Comparison of ENCODE assay signal across 26 mouse cellular contexts in the genomic region with DNA sequence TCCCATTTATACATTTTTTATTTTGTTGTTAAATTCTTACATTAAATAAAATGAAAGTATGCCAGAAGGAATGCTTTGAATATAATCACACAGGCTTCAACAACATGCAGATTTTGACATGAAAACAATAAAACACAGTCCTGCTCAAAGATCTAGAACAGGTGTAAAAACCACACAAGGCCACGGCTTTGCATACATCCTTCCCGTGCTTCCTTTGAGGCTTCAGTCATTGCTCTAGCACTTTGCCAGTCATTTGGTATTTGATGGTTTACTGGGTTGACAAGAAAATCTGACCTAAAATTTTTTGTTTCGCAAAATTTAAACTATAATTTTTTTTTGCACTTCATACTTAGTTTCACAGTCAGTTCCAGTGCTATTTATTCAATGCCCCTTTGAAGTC. TPM values are rescaled to one million over a fixed set of nuclear protein-coding genes. Genes with fewer than 3 reads are reported as not detected.
DNase-seq lines count a peak whose midpoint lies in the region; ATAC-seq and TF ChIP-seq lines count a peak whose summit lies in the region.
"Had no signal": no experiment of that assay in that cellular context is flagged by ENCODE, and none has a peak within 500 bp of the region (broad histone marks: within the 10 kb centered on the region; RNA-seq: fewer than 3 reads in every experiment).

No protein-coding gene starts in this region.

- intact Hi-C loops in heart, postnatal 14 days (cut with DNase I): no loop called here

- no peaks in the 10 kb centered on the region for H3K4me1 ChIP-seq in lung, adult 2 months (ENCODE audit: control insufficient read depth, insufficient read depth, low read length)
- H3K4me1 ChIP-seq: embryonic facial prominence, embryonic 15.5 days; heart, embryonic 12.5 days; liver, embryonic 15.5 days; midbrain, embryonic 12.5 days; stomach, embryonic 15.5 days had no signal

- WGBS in lung, adult 2 months: 77% methylated on average over 3 of the region's 3 CpGs

- TF ChIP-seq POLR2A in lung, adult 2 months (IDR thresholded peaks at IDR 0.05; ENCODE audit: borderline replicate concordance, extremely low read depth, low read depth, low read length): no peak

- TF ChIP-seq CTCF in lung, adult 2 months (IDR thresholded peaks at IDR 0.05; ENCODE audit: insufficient read depth, low read length): no peak

- ATAC-seq in inflammation-experienced regulatory T-cells, adult 6 months: peak; percentile 77
- no peak for ATAC-seq in megakaryocyte progenitor cell, adult 5-6 weeks (replicated peaks; ENCODE audit: poor library complexity)
- ATAC-seq: forebrain, embryonic 16.5 days; hindbrain, postnatal 0 days had no signal

- DNase-seq in spleen, postnatal 36 days (ENCODE audit: low spot score in 2 of 2): peak; percentile 17 to 24
- no peak for DNase-seq in spleen, postnatal 14 days (ENCODE audit: low spot score in 2 of 2)
- peak; percentile 25 to 31 for DNase-seq in thymus, postnatal 10 days (ENCODE audit: low spot score in 2 of 2)
- no peak for DNase-seq in lung, adult 2 months
- DNase-seq in heart, postnatal 14 days: no peak
- DNase-seq in cerebellum, postnatal 36 days: no peak
- DNase-seq: adrenal gland, postnatal 25 days; cerebellum, adult 9-10 months; gastrocnemius, postnatal 14 days; heart, adult 11 months; heart, postnatal 10 days; kidney, adult 11 months; kidney, postnatal 4 days; liver; right cerebral cortex, postnatal 14 days; spleen, adult 18-20 months had no signal

- H3K4me3 ChIP-seq in lung, adult 2 months (replicated peaks; ENCODE audit: extremely low read depth, low read depth, low read length): no peak overlapping the region
- H3K4me3 ChIP-seq: embryonic facial prominence, embryonic 15.5 days; heart, embryonic 12.5 days; limb, embryonic 10.5 days; liver, embryonic 15.5 days; midbrain, embryonic 12.5 days; stomach, embryonic 15.5 days had no signal

RNA-seq across cellular contexts. Expression of gene Ercc6l2, which starts 7.1 kb away (rescaled TPM):
- polyA plus RNA-seq in inflammation-experienced regulatory T-cells, adult 6 months (2017; shearing (Covaris generic)): 10 to 100 TPM; 17.9 to 32.3 (median 21.1) TPM
- 3.8 and 4.2 TPM in 2 replicates for polyA plus RNA-seq in lung, adult 2 months (2012; rRNA removed)
- 10 to 100 TPM; 10.4 to 10.9 TPM for total RNA-seq in heart, postnatal 14 days (2021)
- total RNA-seq in megakaryocyte progenitor cell, adult 5-6 weeks (2015): 45.0 and 50.4 TPM in 2 replicates
- 23.7 and 36.8 TPM in 2 replicates for total RNA-seq in megakaryocyte progenitor cell, adult 5-6 weeks (2017)

Comparison
In these comparisons a context has a peak if more than half of its experiments do, and no peak if none do; other contexts are left out.
1. DNase-seq: peak in spleen, postnatal 36 days (2 of 2) and thymus, postnatal 10 days (2 of 2); none in spleen, postnatal 14 days (0 of 2), lung, adult 2 months (single experiment), heart, postnatal 14 days (0 of 2) and cerebellum, postnatal 36 days (0 of 2).